Mouse (Mus musculus): ENCODE data around the gene Tbc1d22b. TPM values are rescaled to one million over a fixed set of nuclear protein-coding genes. Genes with fewer than 3 reads are reported as not detected.

The Tbc1d22b gene
- polyA plus RNA-seq, 1 experiment from 2014 or later: 6.9 TPM

- ATAC-seq (ENCODE audit: low FRiP score, low TSS enrichment) (no peak), DNase-seq (ENCODE audit: low spot score) (no peak)
- no peaks in the 10 kb centered on the region for H3K4me1 ChIP-seq (replicated peaks; ENCODE audit: control insufficient read depth, insufficient read depth)
- H3K36me3 ChIP-seq (ENCODE audit: control insufficient read depth, insufficient read depth, low read length): no peaks in the 10 kb centered on the region
- no peak overlapping the region for H3K27ac ChIP-seq (replicated peaks)
- H3K9me3 ChIP-seq (ENCODE audit: control insufficient read depth, low read length): no peaks in the 10 kb centered on the region
- TF ChIP-seq CTCF (IDR thresholded peaks at IDR 0.05; ENCODE audit: low read depth): peak; percentile 32; the same call in 1 of the 2 replicates
- TF ChIP-seq EP300 (optimal IDR thresholded peaks at IDR 0.05): no peak
- 74% methylated on average over 9 of the region's 9 CpGs for WGBS
- no peak overlapping the region for H3K4me3 ChIP-seq (ENCODE audit: low read depth, low read length)
- H3K9ac ChIP-seq (ENCODE audit: low read length): no peak overlapping the region
- H3K4me2 ChIP-seq (replicated peaks; ENCODE audit: low read depth): no peak overlapping the region
- H3K27me3 ChIP-seq (ENCODE audit: control insufficient read depth, insufficient read depth, low read length): no peaks in the 10 kb centered on the region
Measured at GRCm38 (mm10) chr17:29531278-29531677, 18.3 kb upstream of the Tbc1d22b start.

- no peaks in the 10 kb centered on the region for H3K4me1 ChIP-seq (replicated peaks; ENCODE audit: control insufficient read depth, insufficient read depth)
- no peaks in the 10 kb centered on the region for H3K27me3 ChIP-seq (ENCODE audit: control insufficient read depth, insufficient read depth, low read length)
- 57% methylated on average over 10 of the region's 10 CpGs for WGBS
- no peak overlapping the region for H3K27ac ChIP-seq (replicated peaks)
- H3K36me3 ChIP-seq (ENCODE audit: control insufficient read depth, insufficient read depth, low read length): no peaks in the 10 kb centered on the region
- no peaks in the 10 kb centered on the region for H3K9me3 ChIP-seq (ENCODE audit: control insufficient read depth, low read length)
- H3K9ac ChIP-seq (ENCODE audit: low read length): no peak overlapping the region
- H3K4me2 ChIP-seq (replicated peaks; ENCODE audit: low read depth): no peak overlapping the region
- no peak for ATAC-seq (ENCODE audit: low FRiP score, low TSS enrichment)
- no peak overlapping the region for H3K4me3 ChIP-seq (ENCODE audit: low read depth, low read length)
- DNase-seq (ENCODE audit: low spot score): no peak
- TF ChIP-seq CTCF (IDR thresholded peaks at IDR 0.05; ENCODE audit: low read depth) (no peak), EP300 (optimal IDR thresholded peaks at IDR 0.05) (no peak)
Measured at GRCm38 (mm10) chr17:29531757-29532384, 17.7 kb upstream of the Tbc1d22b start.

DNA sequence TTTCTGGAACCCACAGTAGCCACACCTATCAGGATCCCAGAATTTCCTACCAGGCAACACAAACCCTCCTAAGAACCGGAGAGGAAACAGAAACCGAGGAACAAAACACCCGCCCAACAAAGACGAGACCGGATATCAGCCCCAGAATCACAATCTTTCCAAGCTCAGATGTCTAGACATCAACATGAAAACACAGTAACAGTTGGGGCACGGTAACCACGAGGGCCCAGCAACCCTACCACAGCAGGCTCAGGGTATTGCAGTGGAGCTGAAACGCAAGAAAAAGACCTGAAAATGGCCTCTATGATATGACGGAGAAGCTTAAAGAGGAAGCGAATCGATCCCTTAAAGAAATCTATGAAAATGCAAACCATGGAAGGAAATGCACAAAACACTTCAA is 15.7 kb upstream of the Tbc1d22b start:
- Histone ChIP-seq H3K4me2 (replicated peaks; ENCODE audit: low read depth) (no peak overlapping the region), H3K9me3 (ENCODE audit: control insufficient read depth, low read length) (no peaks in the 10 kb centered on the region), H3K36me3 (ENCODE audit: control insufficient read depth, insufficient read depth, low read length) (no peaks in the 10 kb centered on the region), H3K27ac (replicated peaks) (no peak overlapping the region), H3K27me3 (ENCODE audit: control insufficient read depth, insufficient read depth, low read length) (no peaks in the 10 kb centered on the region), H3K9ac (ENCODE audit: low read length) (no peak overlapping the region), H3K4me1 (replicated peaks; ENCODE audit: control insufficient read depth, insufficient read depth) (no peaks in the 10 kb centered on the region), H3K4me3 (ENCODE audit: low read depth, low read length) (no peak overlapping the region)
- no peak for DNase-seq (ENCODE audit: low spot score)
- ATAC-seq (ENCODE audit: low FRiP score, low TSS enrichment): no peak
- TF ChIP-seq EP300 (optimal IDR thresholded peaks at IDR 0.05): no peak
- no peak for TF ChIP-seq CTCF (IDR thresholded peaks at IDR 0.05; ENCODE audit: low read depth)
- WGBS: 90% methylated on average over 11 of the region's 11 CpGs

DNA sequence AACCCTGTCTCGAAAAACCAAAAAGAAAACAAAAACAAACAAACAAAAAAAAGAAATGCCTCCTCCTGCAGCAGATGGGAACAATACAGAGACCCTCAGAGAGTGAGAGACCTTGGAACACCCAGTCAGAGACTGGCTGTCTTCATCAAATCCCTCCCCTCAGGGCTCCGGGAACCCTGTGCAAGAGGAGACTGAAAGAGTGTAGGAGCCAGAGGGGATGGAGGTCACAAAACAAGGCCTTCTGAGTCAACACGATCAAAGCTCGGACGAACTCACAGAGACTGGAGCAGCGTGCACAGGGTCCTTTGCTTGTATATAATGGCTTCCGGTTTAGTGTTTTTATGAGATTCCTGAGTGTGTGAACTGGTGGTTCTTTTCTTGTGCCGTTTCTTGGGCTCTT is 9.2 kb upstream of the Tbc1d22b start:
- DNase-seq (ENCODE audit: low spot score): no peak
- H3K4me3 ChIP-seq (ENCODE audit: low read depth, low read length): no peak overlapping the region
- TF ChIP-seq EP300 (optimal IDR thresholded peaks at IDR 0.05) (no peak), CTCF (IDR thresholded peaks at IDR 0.05; ENCODE audit: low read depth) (no peak)
- 79% methylated on average over 8 of the region's 8 CpGs for WGBS
- ATAC-seq (ENCODE audit: low FRiP score, low TSS enrichment): no peak
- no peak overlapping the region for H3K27ac ChIP-seq (replicated peaks)
- H3K27me3 ChIP-seq (ENCODE audit: control insufficient read depth, insufficient read depth, low read length): no peaks in the 10 kb centered on the region
- no peaks in the 10 kb centered on the region for H3K36me3 ChIP-seq (ENCODE audit: control insufficient read depth, insufficient read depth, low read length)
- H3K9me3 ChIP-seq (ENCODE audit: control insufficient read depth, low read length): no peaks in the 10 kb centered on the region
- H3K4me2 ChIP-seq (replicated peaks; ENCODE audit: low read depth): no peak overlapping the region
- no peaks in the 10 kb centered on the region for H3K4me1 ChIP-seq (replicated peaks; ENCODE audit: control insufficient read depth, insufficient read depth)
- no peak overlapping the region for H3K9ac ChIP-seq (ENCODE audit: low read length)

DNA sequence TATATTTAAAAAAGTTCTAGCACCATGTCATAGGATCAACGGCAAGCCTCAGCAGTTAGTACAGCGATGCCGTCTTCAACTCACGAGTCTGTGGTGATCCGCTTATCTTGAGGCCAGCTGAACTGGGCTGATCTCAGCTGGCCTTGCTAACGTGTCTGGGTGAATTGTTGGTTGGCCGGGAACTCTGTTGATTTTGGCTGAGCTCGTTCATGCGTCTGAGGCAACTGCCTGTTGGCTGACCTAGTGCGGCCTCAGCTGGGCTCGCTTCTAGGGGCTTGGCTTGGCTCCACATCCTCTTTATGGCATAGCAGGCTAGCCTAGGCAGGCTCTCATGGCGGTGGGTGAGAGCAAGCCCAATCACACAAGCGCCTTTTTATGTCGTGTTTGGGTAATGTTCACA is 8.2 kb upstream of the Tbc1d22b start:
- Histone ChIP-seq H3K4me2 (replicated peaks; ENCODE audit: low read depth) (no peak overlapping the region), H3K36me3 (ENCODE audit: control insufficient read depth, insufficient read depth, low read length) (no peaks in the 10 kb centered on the region), H3K27me3 (ENCODE audit: control insufficient read depth, insufficient read depth, low read length) (no peaks in the 10 kb centered on the region), H3K9ac (ENCODE audit: low read length) (no peak overlapping the region), H3K9me3 (ENCODE audit: control insufficient read depth, low read length) (no peaks in the 10 kb centered on the region), H3K4me1 (replicated peaks; ENCODE audit: control insufficient read depth, insufficient read depth) (no peaks in the 10 kb centered on the region), H3K27ac (replicated peaks) (no peak overlapping the region), H3K4me3 (ENCODE audit: low read depth, low read length) (no peak overlapping the region)
- no peak for TF ChIP-seq EP300 (optimal IDR thresholded peaks at IDR 0.05)
- TF ChIP-seq CTCF (IDR thresholded peaks at IDR 0.05; ENCODE audit: low read depth): no peak
- ATAC-seq (ENCODE audit: low FRiP score, low TSS enrichment): peak; percentile 66
- WGBS: 39% methylated on average over 14 of the region's 14 CpGs
- DNase-seq (ENCODE audit: low spot score): peak; percentile 55

DNA sequence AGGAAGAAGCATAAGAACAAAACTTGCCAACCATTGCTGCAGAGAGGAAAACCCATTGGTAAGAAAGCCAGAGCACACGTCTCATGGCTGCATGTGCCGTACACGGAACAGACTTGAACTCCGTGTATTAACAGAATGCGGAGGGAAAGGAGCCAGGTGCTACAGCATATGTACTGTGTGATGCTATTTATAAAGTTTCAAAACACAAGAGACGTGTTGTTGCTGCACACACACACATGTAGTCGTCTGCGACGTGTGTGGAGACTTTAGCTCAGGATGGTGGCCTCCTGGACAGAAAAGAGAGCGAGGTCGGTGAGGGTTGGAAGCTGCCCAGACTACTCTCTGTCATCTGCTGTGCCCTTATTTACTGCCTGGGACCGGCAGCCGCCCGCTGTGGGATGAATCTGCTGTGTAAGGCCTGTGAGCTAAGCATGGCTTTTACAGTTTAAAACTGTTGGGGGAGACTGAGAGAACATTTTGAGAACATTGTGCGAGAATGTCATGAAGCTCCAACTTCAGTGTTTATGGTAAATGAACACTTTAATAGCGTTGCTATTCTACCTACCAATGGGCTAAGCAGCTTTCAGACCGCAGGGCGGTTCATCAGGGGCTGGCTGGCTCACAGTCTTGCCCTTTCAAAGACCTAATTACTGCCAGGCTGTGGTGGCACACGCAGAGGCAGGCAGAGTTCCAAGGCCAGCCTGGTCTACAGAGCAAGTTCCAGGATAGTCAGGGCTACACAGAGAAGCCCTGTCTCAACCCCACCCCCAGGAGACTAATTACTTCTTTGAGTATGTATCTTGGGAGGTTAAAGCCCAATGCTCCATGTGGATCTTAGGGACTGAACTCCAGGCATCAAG is 6.5 kb upstream of the Tbc1d22b start:
- ATAC-seq (ENCODE audit: low FRiP score, low TSS enrichment) (no peak), DNase-seq (ENCODE audit: low spot score) (no peak)
- Histone ChIP-seq H3K9me3 (ENCODE audit: control insufficient read depth, low read length) (no peaks in the 10 kb centered on the region), H3K4me2 (replicated peaks; ENCODE audit: low read depth) (no peak overlapping the region), H3K27ac (replicated peaks) (no peak overlapping the region), H3K36me3 (ENCODE audit: control insufficient read depth, insufficient read depth, low read length) (no peaks in the 10 kb centered on the region), H3K4me1 (replicated peaks; ENCODE audit: control insufficient read depth, insufficient read depth) (no peaks in the 10 kb centered on the region), H3K27me3 (ENCODE audit: control insufficient read depth, insufficient read depth, low read length) (no peaks in the 10 kb centered on the region), H3K9ac (ENCODE audit: low read length) (no peak overlapping the region), H3K4me3 (ENCODE audit: low read depth, low read length) (no peak overlapping the region)
- TF ChIP-seq EP300 (optimal IDR thresholded peaks at IDR 0.05) (no peak), CTCF (IDR thresholded peaks at IDR 0.05; ENCODE audit: low read depth) (no peak)
- 84% methylated on average over 19 of the region's 19 CpGs for WGBS

Measured in stomach, postnatal 0 days (tissue).